Mouse (Mus musculus): Measurements from ENCODE around the gene Lrrk1. TPM values are rescaled to one million over a fixed set of nuclear protein-coding genes. Genes with fewer than 3 reads are reported as not detected.
A peak's percentile ranks its signal among the peaks of the same experiment; 100 is the strongest.

Gene Lrrk1
- polyA plus RNA-seq, 1 experiment, result 41.8 TPM

DNA sequence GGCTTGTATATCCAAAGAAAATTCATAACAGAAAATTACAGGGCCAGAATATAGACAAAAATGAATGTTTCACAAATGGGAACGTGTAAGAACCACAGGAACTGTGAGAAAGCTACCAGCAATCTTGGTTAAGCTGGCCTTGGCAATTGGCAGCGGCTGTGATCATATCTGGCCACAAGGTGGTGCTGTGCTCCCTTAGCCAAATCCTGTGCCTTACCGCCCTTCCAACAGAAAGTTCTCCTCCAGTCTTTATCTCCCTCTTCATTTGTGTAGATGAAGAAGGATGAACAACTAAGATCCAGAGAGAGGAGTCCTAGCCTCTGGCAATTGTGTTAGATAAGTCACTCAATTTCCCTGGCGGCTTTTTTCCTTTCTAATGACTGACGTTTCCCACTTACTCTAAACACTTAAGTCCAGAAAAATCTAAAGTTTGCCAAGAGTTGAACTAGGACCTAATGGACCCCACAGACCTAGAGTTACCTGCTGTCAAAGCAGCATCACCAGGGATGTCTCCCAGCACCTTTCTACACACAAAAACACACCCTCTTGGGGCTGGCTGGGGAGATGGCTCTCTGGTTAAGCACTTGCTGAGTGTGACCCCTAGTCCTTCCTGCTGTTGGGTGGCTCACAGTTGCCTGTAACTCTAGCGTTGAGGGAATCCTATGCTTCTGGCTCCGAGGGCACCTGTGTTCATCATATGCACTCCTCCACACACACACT, 78.0 kb downstream of the Lrrk1 start:
- H3ac ChIP-seq (ENCODE audit: control insufficient read depth, insufficient read length, low read depth), result no peak overlapping the region
- peaks cover 14% of the 10 kb centered on the region for H3K79me2 ChIP-seq (ENCODE audit: control insufficient read depth, insufficient read depth)
- TF ChIP-seq MAX (IDR thresholded peaks at IDR 0.05) (no peak), CTCF (IDR thresholded peaks at IDR 0.05; ENCODE audit: control insufficient read depth, insufficient read depth, insufficient read length) (peak; percentile 78)
- H3K27me3 ChIP-seq (ENCODE audit: control insufficient read depth, insufficient read depth, insufficient read length), result no peaks in the 10 kb centered on the region
- H3K4me3 ChIP-seq (ENCODE audit: insufficient read depth, poor library complexity, severe bottlenecking), result no peak overlapping the region
- H3K36me3 ChIP-seq (ENCODE audit: control insufficient read depth, insufficient read depth), result peaks cover 37% of the 10 kb centered on the region
- H3K79me3 ChIP-seq (ENCODE audit: low read depth), result no peaks in the 10 kb centered on the region

DNA sequence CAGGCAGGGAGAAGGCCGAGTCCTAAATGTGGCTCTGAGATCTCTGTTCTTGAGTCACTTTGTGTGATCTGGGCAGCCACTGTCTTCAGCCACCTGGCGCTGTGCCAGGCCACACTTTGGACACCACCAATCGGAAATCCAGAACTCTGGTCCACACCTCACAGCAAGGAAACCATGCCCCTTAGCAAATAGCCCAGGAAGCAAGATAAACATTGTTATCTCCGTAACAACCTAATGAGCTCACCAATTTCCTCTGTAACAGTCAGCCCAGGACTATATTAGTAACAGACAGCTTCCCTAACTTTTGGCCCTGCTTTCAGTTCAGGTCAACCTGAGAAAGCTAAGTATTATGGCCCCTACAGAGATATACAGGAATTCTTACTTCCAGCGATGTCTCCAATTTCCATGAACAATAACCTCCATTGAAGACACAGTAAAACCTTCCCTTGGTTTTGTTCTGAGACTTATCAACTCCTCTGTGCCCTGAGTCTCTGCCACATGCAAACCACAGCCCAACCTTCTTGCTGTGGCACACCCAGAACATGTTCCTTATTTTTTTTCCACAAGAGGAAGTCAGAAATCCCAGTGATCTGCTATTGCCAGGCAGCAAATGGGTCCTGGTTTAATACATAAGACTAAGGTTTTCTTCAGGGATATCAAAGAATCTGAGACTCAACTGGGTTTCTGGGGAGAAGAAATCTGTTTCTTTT, 78.8 kb downstream of the Lrrk1 start:
- peaks cover 44% of the 10 kb centered on the region for H3K36me3 ChIP-seq (ENCODE audit: control insufficient read depth, insufficient read depth)
- H3K79me2 ChIP-seq (ENCODE audit: control insufficient read depth, insufficient read depth), result peaks cover 14% of the 10 kb centered on the region
- no peaks in the 10 kb centered on the region for H3K79me3 ChIP-seq (ENCODE audit: low read depth)
- no peak overlapping the region for H3ac ChIP-seq (ENCODE audit: control insufficient read depth, insufficient read length, low read depth)
- no peak overlapping the region for H3K4me3 ChIP-seq (ENCODE audit: insufficient read depth, poor library complexity, severe bottlenecking)
- no peaks in the 10 kb centered on the region for H3K27me3 ChIP-seq (ENCODE audit: control insufficient read depth, insufficient read depth, insufficient read length)
- TF ChIP-seq USF1 (IDR thresholded peaks at IDR 0.05; ENCODE audit: low read depth) (no peak), MYOG (IDR thresholded peaks at IDR 0.05; ENCODE audit: control insufficient read depth, extremely low read depth, insufficient read length) (no peak), MYOD1 (IDR thresholded peaks at IDR 0.05; ENCODE audit: control insufficient read depth, insufficient read length, low read depth) (no peak), CEBPB (IDR thresholded peaks at IDR 0.05; ENCODE audit: low read depth) (no peak), FOSL1 (IDR thresholded peaks at IDR 0.05; ENCODE audit: insufficient read depth, low read length, poor library complexity, severe bottlenecking) (no peak), MAX (IDR thresholded peaks at IDR 0.05) (no peak), CTCF (IDR thresholded peaks at IDR 0.05; ENCODE audit: control insufficient read depth, insufficient read depth, insufficient read length) (no peak)

DNA sequence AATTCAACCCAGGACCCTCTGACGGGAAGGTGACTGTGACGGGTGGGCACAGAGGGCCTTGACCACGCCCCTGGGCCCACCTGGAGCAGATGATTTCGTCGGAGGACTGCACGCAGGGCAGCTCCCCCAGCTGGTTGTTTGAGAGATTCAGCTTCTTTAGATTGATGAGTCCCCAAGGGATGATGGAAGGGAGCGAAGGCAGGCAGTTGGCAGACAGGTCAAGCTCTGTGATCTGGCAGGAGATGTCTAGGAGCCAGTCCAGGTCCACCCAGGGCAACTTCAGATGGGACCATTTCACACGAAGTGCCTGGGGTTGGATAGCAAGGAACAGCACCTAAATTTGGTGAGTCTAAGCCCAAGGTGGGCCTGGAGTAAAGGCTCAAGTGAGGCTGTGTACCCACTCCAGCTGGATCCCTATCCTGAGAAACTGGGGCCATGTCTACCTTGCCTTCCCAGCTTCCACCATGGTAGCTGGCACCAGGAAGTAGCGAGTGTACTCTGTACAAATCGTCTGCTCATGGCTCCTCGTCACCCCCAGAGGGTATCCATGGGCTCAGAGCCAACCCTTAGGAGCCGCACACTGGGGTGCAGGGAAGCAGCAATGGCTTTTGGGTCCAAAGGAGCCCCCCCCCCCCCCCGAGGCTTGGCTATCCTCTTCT, 79.4 kb downstream of the Lrrk1 start:
- no peak overlapping the region for H3K4me3 ChIP-seq (ENCODE audit: insufficient read depth, poor library complexity, severe bottlenecking)

DNA sequence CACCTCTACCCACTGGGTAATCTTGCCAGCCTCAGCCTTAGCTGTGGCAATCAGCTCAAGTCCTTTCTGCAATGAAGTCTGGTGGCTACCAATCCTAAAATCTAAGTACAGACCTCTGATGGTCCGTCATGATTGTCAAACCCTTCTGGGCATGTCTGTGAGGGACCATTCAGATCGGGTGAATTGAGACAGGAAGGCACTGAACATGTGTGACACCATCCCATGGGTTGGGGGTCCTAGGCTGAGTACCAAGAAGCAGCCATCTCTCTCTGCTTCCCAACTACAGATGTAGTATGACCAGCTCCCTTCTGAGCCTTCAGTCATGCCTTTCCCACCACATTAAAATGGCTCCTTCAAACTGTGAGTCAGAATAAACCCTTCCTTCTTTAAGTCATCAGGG, 80.4 kb downstream of the Lrrk1 start:
- H3K36me3 ChIP-seq (ENCODE audit: control insufficient read depth, insufficient read depth), result peaks cover 60% of the 10 kb centered on the region
- no peak overlapping the region for H3K4me3 ChIP-seq (ENCODE audit: insufficient read depth, poor library complexity, severe bottlenecking)
- no peaks in the 10 kb centered on the region for H3K27me3 ChIP-seq (ENCODE audit: control insufficient read depth, insufficient read depth, insufficient read length)
- no peaks in the 10 kb centered on the region for H3K79me3 ChIP-seq (ENCODE audit: low read depth)
- no peak overlapping the region for H3ac ChIP-seq (ENCODE audit: control insufficient read depth, insufficient read length, low read depth)
- peaks cover 14% of the 10 kb centered on the region for H3K79me2 ChIP-seq (ENCODE audit: control insufficient read depth, insufficient read depth)
- TF ChIP-seq MYOG (IDR thresholded peaks at IDR 0.05; ENCODE audit: control insufficient read depth, extremely low read depth, insufficient read length), result no peak
- no peak for TF ChIP-seq MAX (IDR thresholded peaks at IDR 0.05)
- TF ChIP-seq FOSL1 (IDR thresholded peaks at IDR 0.05; ENCODE audit: insufficient read depth, low read length, poor library complexity, severe bottlenecking), result no peak
- TF ChIP-seq CTCF (IDR thresholded peaks at IDR 0.05; ENCODE audit: control insufficient read depth, insufficient read depth, insufficient read length), result no peak
- no peak for TF ChIP-seq USF1 (IDR thresholded peaks at IDR 0.05; ENCODE audit: low read depth)
- TF ChIP-seq CEBPB (IDR thresholded peaks at IDR 0.05; ENCODE audit: low read depth), result no peak
- TF ChIP-seq MYOD1 (IDR thresholded peaks at IDR 0.05; ENCODE audit: control insufficient read depth, insufficient read length, low read depth), result no peak

More for the DNA sequence above, 79.4 kb downstream of the Lrrk1 start:
- H3K27me3 ChIP-seq (ENCODE audit: control insufficient read depth, insufficient read depth, insufficient read length), result no peaks in the 10 kb centered on the region
- H3K79me2 ChIP-seq (ENCODE audit: control insufficient read depth, insufficient read depth), result peaks cover 14% of the 10 kb centered on the region
- H3ac ChIP-seq (ENCODE audit: control insufficient read depth, insufficient read length, low read depth), result no peak overlapping the region
- no peaks in the 10 kb centered on the region for H3K79me3 ChIP-seq (ENCODE audit: low read depth)
- peaks cover 51% of the 10 kb centered on the region for H3K36me3 ChIP-seq (ENCODE audit: control insufficient read depth, insufficient read depth)
- TF ChIP-seq FOSL1 (IDR thresholded peaks at IDR 0.05; ENCODE audit: insufficient read depth, low read length, poor library complexity, severe bottlenecking), result no peak

DNA sequence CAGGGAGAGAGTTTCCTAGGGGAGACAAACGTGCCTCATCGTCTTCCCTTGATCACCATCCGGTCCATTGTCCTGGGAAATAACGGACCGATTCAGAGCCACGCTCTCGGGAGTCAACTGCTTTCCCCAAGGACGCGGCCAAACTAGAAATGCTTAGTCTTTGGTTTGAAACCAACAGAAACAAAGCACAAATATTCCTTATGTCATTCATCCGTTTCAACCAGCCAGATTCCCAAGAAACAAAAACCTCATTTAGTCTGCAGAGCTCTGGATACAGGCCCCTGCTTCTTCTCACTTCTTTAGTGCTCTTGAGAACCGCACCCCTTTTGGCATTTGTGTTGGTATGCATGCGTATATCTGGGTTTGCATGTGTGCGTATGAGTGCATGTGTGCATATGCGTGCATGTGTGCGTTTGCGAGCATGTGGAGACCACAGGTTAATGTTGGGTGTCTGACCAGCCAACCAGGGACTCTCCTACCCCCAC, 82.4 kb downstream of the Lrrk1 start:
- peaks cover 13% of the 10 kb centered on the region for H3K79me2 ChIP-seq (ENCODE audit: control insufficient read depth, insufficient read depth)
- no peaks in the 10 kb centered on the region for H3K79me3 ChIP-seq (ENCODE audit: low read depth)
- TF ChIP-seq CEBPB (IDR thresholded peaks at IDR 0.05; ENCODE audit: low read depth) (no peak), USF1 (IDR thresholded peaks at IDR 0.05; ENCODE audit: low read depth) (no peak), MYOD1 (IDR thresholded peaks at IDR 0.05; ENCODE audit: control insufficient read depth, insufficient read length, low read depth) (no peak), MYOG (IDR thresholded peaks at IDR 0.05; ENCODE audit: control insufficient read depth, extremely low read depth, insufficient read length) (no peak), CTCF (IDR thresholded peaks at IDR 0.05; ENCODE audit: control insufficient read depth, insufficient read depth, insufficient read length) (no peak), MAX (IDR thresholded peaks at IDR 0.05) (no peak), FOSL1 (IDR thresholded peaks at IDR 0.05; ENCODE audit: insufficient read depth, low read length, poor library complexity, severe bottlenecking) (no peak)
- no peak overlapping the region for H3K4me3 ChIP-seq (ENCODE audit: insufficient read depth, poor library complexity, severe bottlenecking)
- H3ac ChIP-seq (ENCODE audit: control insufficient read depth, insufficient read length, low read depth), result no peak overlapping the region
- peaks cover 79% of the 10 kb centered on the region for H3K36me3 ChIP-seq (ENCODE audit: control insufficient read depth, insufficient read depth)
- no peaks in the 10 kb centered on the region for H3K27me3 ChIP-seq (ENCODE audit: control insufficient read depth, insufficient read depth, insufficient read length)

All from C2C12 (cell line).